Mouse (Mus musculus) lung, adult 2 months (tissue): ENCODE results near the gene Tcam1.

Experiments
- CTCF ChIP-seq: fragments of 200-500 bp; IDR thresholded peaks from 2 replicates; pipeline ENCODE4 v1.5.1; 2011; ENCODE audit warnings: mild to moderate bottlenecking, low read length, control low read depth; ENCODE audit not compliant: insufficient read depth
- POLR2A ChIP-seq: fragments of 200-500 bp; IDR thresholded peaks from 2 replicates; pipeline ENCODE4 v1.6.1; 2011; ENCODE audit warnings: low read depth, mild to moderate bottlenecking, control low read depth, low read length, borderline replicate concordance; ENCODE audit errors: extremely low read depth

DNA sequence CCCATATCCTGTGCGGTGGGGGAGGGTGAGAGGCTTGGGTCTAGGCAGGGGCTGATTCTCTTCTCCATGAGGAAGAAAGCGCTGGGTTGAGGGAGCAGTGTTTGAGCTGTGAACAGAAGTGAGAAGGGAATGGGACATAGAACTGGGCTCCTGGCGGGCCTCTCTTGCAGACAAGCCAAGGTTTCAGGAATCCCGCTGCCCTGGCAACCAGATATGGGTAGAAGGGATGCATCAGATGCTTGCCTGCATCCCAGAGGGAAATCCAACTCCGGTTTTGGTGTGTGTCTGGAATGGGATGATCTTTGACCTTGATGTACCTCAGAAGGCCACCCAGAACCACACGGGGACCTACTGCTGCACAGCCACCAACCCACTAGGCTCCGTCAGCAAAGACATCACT lies 9.7 kb downstream of the Tcam1 start:
- TF ChIP-seq POLR2A: no peak
- TF ChIP-seq CTCF: no peak
